Mouse (Mus musculus): ENCODE measurements around the gene Blm. TPM values are rescaled to one million over a fixed set of nuclear protein-coding genes. Genes with fewer than 3 reads are reported as not detected.

Blm gene
- polyA plus RNA-seq, 1 experiment = 1.7 TPM

DNA sequence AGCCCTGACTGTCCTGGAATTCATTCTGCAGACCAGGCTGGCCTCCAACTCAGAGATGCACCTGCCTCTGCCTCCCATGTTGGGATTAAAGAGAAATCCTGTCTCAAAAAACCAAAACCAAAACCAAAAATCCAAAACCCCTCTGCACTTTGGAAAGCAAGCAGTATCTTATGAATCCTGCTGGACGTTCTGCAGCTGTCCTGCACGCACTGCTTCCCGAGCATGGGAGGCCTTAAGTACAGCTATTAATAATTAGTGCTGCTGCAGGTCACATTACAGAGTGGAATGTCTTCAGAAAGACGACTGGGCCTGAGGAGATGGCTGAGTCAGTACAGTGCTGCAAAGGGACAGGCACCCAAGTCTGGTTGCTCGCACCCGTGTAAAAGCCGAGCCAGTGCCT lies 73.0 kb downstream of the Blm start:
- DNase-seq (ENCODE audit: low read depth) = no peak

DNA sequence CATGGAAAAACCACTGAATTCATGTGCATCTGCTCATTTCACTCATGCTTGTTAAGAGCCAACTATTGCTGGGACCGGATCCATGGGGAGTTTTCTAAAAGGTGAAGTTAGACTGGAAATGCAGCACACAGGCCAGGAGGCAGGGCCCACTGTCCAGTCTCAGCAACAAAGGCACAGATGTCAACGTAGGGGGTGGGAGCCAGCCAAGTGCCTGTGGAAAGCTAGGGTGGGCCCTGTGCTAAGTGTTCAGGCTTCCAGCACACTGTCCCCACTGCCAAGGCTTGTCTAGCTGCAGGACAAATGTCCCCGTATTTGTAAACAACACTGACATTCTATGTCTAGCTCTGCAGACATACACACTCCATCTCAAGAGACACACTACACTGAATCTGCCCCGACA lies 74.0 kb downstream of the Blm start:
- DNase-seq (ENCODE audit: low read depth) = no peak

DNA sequence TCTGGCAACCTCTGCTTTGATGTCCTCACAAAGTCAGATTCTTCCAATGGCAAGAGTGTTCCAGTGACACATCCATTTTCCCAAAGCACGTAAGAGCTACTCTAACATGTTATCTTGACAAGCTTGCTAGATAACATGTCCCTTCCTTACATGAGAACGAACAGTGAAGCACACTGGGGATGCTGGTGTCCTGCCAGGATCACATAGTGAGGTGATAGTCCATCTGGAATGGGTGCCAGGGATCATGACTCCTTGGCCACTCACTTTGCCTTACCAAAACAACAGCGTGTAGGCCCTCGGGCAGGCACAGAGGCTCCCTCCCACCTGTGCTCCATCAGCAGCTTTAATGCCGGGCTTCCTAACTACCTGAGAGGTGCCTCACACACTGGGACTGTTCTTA lies 74.7 kb downstream of the Blm start:
- DNase-seq (ENCODE audit: low read depth) = no peak

DNA sequence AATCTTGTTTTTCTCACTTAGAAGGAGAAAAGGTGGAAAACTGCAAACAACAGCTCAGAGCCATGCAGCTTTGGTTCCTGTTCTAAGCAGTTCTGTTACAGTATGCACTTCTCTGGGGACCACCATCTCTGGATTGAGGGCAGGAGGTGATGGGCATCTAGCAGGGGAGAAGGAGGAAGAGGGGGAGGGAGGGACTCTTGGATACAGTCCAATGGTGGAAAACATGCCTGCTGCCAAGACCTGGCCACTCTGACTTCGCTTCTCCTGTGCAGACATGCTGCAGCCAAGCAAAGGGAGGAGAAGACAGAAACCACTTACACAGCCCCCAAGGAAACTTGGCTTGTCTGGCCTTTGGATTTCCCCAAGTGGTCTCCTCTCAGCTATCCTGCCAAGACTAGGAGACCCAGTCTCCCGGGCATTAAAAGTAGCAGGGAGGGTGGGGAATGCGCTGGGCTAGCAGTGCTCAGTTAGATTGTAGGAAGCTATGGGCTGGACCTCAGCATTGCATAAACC lies 77.0 kb downstream of the Blm start:
- no peak for DNase-seq (ENCODE audit: low read depth)

DNA sequence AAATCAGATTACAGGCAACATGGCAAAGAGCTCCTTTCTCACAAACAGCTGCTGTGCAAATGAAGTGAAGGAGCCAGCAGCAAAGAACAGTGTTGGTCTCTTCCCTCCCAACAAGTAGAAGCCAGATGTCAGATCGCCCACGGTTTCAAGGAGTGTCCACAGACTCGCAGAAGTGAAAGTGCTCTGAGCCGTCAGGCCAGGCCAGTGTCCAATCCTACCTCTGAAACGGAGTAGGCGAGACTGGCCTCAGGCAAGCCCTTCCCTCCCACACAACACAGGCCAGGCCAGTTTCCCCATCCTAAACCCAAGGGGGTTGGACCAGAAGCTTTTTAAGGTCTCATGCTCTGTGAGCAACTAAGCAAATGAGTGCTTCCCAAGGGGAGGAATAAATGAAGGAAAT lies 77.7 kb downstream of the Blm start:
- no peak for DNase-seq (ENCODE audit: low read depth)

DNA sequence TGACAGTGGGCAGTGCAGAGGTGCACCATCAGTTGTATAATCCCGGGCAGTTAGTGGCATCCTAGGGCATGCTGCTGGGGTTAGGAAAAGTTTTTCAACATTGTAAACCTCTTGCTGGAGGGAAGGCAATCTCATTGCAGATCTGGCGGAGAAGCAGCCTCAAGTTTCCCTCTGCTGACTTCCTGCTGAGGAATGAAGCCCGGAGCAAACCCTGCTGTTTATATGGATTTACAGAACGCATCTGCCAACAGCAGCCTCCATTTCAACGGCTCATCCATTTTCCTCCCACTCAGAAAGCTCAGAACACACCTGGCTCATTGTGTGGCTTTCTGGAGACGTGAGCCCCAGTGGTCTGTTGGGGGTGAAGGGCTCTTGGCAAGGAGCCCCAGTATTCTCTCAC lies 78.6 kb downstream of the Blm start:
- no peak for DNase-seq (ENCODE audit: low read depth)

DNA sequence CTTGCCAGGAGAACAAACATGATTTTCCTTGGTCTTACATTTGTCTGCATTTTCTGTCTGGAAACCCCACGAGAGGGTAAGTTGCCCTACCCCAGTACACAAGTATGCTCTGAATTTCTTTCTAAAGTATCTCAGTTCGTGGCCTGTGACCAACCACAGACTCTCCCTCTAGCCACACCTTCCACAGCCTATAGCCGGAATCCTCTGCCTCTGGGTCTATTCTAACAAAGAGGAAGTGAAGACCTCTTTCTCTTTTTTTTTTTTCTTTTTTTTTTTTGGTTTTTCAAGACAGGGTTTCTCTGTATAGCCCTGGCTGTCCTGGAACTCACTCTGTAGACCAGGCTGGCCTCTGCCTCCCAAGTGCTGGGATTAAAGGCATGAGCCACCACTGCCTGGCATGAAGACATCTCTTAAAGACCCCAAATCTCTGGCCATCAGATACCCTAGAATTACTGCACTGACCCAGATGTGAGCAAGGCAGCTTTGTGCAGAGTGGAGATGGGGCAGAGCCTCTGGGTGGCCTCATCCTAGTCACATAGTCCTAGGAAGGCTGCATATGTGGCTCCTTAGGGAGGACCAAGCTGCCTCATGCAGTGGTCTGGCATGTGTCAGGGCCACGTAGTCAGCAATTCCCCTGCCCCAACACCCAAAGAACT lies 79.3 kb downstream of the Blm start:
- no peak for DNase-seq (ENCODE audit: low read depth)

DNA sequence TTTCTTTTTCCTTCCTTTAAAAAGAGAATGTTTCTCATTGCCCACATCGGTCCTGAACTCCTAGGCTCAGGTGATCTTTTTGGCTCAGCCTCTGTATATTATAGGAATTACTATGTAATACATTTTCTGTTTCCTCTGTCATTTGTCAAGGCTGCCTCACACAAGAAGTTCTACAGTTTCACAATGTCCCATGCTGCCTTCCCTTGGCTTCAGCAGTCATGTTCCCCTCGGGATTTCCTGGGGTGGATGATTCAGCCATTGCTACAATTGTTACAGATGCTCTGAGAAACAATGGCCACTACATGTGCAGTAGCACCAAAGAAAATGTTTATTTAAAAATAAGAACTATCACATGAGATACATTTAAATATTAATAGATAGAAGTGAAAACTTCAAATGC lies 80.1 kb downstream of the Blm start:
- no peak for DNase-seq (ENCODE audit: low read depth)

DNA sequence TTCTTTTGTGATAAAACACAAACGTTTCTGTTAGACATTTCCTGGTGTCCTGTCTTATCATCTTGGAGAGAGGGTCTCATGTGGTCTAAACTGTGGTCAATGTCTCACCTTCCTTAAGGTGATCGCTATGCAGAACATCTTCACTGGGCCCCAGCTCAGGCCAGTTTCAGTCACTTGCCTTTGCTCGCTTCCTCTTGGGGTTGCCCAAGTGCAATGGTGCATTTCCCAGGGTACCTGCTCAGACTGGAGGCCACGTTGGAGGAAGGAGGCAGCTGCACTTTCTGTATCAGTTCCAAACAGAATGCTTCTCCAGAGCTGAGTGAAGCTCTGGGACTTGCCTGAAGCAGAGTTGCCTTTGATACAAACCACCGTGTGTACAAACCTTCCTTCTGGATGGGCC lies 80.9 kb downstream of the Blm start:
- DNase-seq (ENCODE audit: low read depth) = no peak

DNA sequence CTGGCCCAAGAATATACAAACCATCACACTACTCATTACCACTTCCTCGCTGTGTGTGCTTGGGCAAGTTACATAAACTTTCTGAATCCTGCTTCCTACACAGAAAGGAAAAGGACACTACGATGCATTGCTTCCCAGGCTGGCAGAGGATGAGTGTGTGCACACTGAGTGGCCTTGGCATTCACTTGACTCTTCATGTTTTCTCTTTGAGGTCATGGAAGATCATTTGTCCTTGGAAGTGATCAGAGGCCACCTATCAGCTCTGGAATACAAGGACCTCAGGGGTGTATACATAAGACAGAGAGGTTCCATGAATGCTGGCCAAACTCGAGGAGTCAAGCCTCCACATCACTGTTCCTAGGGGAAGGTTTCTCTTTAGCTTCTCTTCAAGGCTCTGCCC lies 81.8 kb downstream of the Blm start:
- DNase-seq (ENCODE audit: low read depth) = no peak

DNA sequence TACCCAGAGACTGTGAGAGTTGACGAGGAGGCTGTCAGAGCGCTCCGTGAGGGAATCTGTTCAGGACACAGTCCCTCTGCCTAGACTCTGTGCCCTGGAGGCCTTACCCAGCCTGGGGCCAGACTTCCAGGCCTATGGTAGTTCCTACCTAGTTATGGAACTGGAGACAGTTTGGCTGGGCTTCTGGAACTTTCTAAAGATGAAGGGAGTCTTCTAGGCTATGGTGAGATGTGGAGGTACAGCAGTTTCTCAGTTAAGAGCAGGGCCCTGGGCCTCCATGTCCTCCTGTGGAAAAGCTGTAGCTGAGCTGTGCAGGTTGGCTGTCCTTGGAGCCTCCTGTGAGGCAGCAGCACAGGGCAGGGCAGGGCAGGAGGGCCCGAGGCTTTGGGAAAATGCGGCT lies 82.7 kb downstream of the Blm start:
- no peak for DNase-seq (ENCODE audit: low read depth)

DNA sequence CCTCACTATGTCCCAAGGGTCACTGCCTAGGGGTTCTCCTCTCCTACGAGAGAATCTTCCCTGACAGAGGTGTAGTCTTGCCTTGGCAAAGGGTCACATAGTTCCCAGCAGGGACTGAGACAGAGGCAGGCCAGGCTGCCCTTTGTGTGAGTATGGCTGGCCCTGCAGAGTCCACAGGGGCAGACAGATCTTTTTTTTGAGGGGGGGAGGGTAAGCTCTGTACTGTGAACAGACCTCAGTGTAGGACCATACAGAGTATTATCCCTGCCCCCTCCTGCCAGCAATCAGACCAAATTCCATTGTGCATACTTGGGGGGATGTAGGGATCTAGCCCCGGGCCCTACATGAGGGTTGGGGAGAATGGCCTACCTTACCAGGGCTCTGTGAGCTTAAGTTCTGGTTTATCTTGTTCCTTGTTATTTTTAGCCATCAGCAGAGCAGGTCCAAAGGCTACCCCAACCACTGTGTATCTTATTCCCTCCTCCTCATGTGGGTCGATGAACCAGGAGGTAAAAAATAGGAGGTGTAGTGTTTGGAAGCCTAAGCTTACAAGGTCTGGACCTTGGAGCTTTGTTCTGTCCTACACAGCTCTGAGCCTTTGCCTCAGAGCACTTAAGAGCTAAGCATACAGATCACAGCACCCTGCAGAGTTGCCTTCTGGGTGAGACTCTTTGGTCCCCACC lies 83.2 kb downstream of the Blm start:
- DNase-seq (ENCODE audit: low read depth) = no peak

DNA sequence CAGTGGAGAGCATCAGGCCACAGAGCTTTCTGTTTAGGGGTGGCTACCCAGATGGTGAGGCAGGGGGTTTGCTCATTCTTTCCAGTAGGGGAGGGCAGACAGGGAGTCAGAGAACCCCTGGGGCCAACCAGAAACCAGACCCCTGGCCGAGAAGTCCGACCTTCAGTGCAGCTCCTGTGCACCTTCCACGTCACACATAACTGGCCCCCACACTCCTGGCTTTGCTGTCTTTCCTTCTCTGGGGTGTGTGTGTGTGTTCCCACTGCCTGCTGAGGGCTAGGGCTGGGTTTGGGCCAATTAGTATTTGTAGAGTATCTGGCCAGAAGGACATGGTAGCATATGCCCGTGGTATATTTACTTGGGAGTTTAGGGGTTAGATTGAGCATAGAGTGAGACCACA lies 84.6 kb downstream of the Blm start:
- DNase-seq (ENCODE audit: low read depth) = no peak

DNA sequence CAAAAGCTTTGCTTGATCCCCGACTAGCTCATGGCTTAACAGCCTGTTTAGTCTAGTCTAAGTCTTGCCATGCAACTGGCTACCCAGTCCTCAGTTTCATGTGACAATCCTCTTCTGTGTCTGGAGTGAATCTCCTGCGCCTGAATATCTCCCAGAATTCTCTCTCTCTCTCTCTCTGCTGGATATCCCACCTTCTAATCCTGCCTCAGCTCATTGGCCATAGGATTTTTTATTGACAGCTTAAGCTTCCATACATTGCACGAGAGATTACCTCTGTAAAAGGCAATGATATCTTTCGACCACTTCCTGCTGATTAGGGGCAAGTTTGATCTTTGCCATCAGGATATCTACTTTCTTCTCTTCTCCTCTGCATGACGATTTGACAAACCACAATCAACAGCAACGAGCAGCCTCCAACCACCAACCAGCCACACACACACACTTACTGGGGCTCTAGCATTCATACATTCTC lies 85.3 kb downstream of the Blm start:
- no peak for DNase-seq (ENCODE audit: low read depth)

DNA sequence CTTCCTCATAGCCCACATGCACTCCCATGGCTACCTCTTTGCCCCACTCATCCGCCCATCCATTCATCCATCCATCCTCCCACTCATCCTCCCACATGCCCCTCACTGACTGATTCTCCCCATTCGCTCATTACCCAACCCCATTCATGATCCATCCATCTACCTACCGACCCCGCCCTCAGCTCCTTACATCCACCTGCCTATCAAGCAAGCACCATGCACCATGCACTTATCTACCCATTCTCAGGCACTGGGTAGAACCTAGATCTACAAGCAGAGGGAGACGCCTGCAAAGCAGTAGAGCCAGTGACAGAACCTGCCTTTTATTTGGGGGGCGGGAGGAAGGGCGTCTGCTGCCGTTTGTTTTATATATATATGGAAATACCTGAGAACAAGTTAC lies 87.6 kb downstream of the Blm start:
- no peak for DNase-seq (ENCODE audit: low read depth)

DNA sequence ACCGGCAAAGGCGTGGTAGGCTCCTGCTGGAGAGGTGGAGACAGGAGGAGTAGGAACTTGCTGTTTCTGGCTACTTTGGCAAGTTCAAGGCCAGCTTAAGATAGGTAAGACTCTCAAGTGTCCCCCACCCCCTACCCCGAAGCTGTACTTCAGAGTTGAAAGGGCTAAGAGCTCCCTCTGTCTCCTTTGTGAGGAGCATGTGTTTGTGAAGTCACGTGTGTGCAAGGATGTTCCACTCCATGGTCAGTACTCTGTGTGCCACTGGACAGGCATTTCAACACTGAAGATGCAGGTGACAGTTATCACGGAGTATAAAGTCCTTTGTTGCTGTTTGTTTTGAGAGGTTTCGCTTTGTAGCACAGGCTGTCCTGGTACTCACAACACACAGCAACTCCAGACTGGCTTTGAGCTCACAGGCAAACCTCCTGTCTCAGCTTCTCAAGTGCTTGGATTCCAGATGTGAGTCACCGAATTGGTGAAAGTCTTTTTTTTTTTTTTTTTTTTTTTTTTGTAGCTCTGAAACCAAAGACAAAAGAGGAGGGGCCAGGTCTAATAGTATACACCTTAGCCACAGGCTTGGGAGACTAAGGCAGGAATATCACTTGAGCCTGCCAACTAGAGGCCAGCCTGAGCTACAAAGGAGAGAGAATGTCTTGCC lies 88.6 kb downstream of the Blm start:
- no peak for DNase-seq (ENCODE audit: low read depth)

DNA sequence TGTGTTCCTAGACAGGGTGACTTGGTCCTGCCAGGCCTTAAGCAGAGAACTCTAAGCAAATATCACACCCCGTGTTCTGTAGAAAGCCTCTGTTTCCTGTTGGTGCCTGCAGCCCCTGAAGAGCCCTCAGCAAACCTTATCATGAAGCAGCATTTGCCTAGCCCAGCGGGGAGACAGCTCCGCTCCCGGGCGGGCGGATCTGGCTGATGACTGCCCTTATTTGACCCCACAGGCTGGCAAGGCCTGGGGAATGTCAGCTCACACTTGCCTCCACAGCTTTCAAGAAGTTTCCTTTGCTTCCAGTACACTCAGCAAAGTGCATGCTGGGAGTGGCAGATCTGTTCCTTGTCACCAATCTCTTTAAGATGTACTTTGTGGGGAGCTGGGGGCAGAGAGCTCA lies 89.4 kb downstream of the Blm start:
- DNase-seq (ENCODE audit: low read depth) = no peak

DNA sequence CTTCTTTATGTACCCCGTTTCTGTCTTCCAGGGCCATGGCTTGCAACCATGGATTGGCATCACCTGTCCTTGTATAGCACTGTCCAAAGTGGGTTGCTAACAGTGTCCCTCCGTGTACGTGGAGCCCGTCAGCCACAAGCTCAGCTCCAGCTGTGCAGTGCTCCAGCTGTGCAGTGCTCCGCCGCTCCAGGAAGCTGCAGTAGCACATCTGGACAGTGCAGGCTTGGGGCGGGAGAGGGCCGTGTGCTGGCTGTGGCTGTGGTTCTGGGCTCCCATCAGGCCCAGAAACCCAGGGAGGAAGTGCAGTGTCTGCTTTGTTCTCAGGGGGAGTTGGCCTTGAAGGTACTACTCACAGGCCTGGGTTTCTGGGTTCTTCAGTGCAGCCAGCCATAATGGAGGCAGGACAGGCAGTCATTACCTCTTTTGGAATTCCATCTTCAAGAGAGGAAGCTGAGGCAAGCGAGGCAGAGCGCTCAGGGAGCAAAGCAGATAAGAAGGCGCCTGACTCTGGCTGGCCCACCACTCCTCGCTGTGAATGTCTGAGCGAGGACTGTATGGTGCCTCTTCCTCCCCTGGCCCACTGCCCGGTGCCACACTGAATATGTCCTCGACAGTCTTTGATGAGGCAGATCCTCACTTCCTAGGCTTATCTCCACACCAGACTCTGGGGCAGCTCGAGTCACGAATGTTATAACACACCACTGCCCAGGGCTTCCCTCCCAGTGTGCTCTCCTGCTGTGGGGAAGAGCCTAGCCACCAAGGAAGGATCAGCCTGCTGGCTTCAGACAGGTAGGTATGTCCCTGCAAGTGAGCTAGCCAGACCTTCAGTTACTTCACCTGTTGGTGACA lies 90.3 kb downstream of the Blm start:
- DNase-seq (ENCODE audit: low read depth) = no peak

DNA sequence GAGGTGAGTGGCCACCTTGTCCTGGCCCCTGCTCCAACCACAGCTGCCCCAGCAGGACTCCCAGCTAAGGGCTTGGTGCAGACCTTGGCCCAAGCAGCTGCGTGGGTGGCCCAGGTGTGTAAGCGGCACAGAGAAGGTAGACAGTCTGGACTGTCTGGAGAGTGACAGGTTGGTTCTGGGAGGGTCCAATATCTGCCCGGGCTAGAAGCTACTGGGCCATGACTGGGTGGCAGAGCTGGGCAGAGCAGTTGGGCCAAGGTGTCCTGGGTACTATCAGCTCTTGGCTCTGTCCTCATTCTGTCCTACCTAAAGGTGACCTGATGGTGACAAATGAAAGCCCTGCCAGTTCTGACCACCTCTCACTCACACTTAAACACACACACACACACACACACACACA lies 91.8 kb downstream of the Blm start:
- DNase-seq (ENCODE audit: low read depth) = no peak

DNA sequence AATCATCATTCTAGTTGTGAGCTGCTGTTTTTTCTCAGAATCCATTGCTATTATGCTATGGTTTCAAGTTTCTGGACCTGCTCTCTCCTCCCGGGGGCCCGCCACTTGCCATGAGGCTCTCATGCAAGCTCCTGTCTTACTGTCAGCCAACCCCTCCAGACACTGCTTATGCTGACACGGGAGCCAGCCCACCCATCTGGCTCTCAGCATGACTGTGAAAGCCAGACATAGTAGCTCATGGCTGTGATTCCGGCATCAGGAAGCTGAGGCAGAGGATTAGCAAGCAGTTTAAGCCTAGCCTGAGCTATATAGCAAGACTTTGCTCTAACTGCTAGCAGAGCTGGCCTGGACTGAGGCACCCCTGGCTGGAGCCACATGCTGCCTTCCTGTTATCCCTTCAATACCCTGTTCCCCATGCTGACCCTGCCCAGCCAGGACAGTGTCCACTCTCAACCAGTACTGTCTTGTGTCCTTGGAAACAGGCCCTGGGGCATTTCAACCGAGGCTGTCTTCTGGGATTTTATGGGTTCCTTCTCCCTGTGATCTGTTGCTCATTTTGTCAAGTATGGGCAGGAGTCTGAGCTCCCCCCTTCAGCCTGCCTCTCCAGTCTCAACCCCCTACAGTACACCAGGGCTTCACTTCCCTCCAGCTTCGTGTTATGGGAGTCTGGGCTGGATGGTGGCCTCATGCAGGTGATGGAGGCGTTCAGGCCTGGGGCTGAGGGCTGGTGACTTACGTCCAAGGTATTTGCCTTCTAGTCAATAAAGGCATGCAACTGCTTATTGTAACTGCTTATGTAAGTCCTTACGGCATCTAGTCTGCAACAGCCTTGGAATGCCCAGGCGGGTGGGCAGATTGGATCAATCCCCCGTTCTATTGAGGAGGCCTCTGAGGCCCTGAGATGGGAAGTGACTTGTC lies 92.7 kb downstream of the Blm start:
- DNase-seq (ENCODE audit: low read depth) = no peak

DNA sequence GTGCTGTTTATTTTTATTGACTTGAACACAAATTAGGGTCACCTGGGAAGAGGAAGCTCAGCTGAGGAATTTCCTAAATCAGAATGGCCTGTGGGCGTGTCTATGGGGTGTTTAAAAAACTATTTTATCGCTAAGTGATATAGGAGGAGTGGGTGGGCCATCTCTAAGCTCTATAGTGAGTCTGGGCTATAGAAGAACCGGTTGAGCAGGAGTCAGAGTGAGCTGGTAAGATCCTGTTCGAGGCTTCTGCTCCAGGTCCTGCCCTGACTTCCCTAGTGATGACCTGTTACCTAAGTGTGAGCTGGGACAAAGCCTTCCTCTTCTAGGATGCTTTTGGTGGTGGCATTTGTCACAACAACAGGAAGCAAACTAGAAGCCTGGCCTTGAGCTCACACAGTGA lies 94.2 kb downstream of the Blm start:
- no peak for DNase-seq (ENCODE audit: low read depth)

Data from gonadal fat pad, adult 2 months (tissue).